Mouse (Mus musculus): ENCODE measurements around the gene Selenof. TPM values are rescaled to one million over a fixed set of nuclear protein-coding genes. Genes with fewer than 3 reads are reported as not detected.
A peak's percentile ranks its signal among the peaks of the same experiment; 100 is the strongest.

Gene Selenof
- total and polyA plus RNA-seq, 3 experiments, result 19.9 to 662 (median 314) TPM

DNA sequence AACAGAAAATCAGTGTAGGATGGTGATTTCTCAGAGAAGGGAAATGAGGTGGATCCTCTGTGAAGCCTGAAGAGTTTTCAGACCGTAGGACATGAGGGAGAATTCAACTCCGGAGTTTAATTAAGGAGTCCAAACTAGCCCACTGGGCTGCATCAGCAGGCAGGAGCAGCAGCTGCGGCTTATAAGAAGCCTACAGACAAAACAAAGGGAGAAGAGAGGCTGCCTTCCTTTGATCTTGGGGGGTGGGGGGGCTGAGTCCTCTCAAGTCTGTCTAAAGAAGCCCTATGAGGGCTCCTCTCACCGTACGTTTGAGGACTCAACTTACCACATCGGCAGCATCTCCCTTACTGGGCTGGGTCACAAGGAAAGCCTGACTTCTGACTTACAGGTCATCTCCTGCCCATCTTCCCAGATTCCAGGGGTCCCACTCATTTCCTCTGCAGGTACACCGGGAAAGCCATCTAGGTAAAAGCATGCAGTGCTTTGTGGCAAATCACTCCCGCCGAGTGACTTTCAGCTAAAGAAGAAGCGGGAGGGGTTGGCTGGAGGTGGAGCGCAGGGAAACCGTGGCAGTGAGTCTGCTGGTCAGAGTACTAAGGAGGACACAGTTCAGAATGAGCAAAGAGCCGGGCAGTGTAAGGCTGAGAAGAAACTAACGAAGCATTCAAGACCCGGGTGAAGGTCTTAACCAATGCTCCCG lies 13.3 kb upstream of the Selenof start:
- TF ChIP-seq POLR2AphosphoS5 (IDR thresholded peaks at IDR 0.05; ENCODE audit: insufficient replicate concordance, low read depth, low read length) (no peak), TAL1 (conservative IDR thresholded peaks at IDR 0.05; ENCODE audit: low read depth, low read length) (no peak), GATA2 (IDR thresholded peaks at IDR 0.05; ENCODE audit: borderline replicate concordance, low read depth, low read length) (no peak), GATA1 (IDR thresholded peaks at IDR 0.05; ENCODE audit: borderline replicate concordance, low read length) (no peak), CTCF (IDR thresholded peaks at IDR 0.05; ENCODE audit: low read depth, low read length) (no peak)
- DNase-seq (ENCODE audit: low spot score) (no peak), ATAC-seq (ENCODE audit: extremely low read depth, insufficient number of reproducible peaks, low FRiP score, poor library complexity, severe bottlenecking) (no peak)
- Histone ChIP-seq H3K36me3 (replicated peaks) (peaks cover 32% of the 10 kb centered on the region), H3K4me1 (ENCODE audit: insufficient read depth, low read depth, low read length) (peaks cover 53% of the 10 kb centered on the region), H3K27me3 (ENCODE audit: insufficient read depth, low read length) (no peaks in the 10 kb centered on the region), H3K9me3 (replicated peaks) (no peaks in the 10 kb centered on the region), H3K4me3 (ENCODE audit: low read depth, low read length) (no peak overlapping the region)

DNA sequence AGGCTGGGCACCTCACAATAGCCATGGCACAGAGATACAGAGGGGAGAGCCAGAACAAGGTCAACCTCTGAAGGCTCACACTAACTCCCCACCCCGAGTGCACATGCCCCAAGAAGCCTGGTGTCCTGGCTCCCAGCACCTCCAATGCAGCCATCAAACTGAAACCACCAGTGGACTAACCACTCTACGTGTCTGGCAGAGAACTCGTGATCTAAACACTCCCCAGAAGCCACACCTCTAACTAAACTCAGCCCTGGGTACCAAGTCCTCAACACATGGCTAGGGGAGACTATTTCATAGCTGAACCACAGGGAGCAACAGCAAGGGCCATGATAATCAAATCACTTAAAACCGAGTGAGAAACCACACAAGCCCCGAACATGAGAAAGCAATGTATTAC lies 11.8 kb upstream of the Selenof start:
- DNase-seq (ENCODE audit: low spot score) (no peak), ATAC-seq (ENCODE audit: extremely low read depth, insufficient number of reproducible peaks, low FRiP score, poor library complexity, severe bottlenecking) (peak; percentile 42; the same call in 1 of the 2 replicates)
- peak overlapping the region; percentile 11; the same call in 1 of the 2 replicates for H3K4me3 ChIP-seq (ENCODE audit: low read depth, low read length)
- H3K4me1 ChIP-seq (ENCODE audit: insufficient read depth, low read depth, low read length), result peaks cover 49% of the 10 kb centered on the region
- no peaks in the 10 kb centered on the region for H3K9me3 ChIP-seq (replicated peaks)
- TF ChIP-seq POLR2AphosphoS5 (IDR thresholded peaks at IDR 0.05; ENCODE audit: insufficient replicate concordance, low read depth, low read length), result no peak
- peaks cover 38% of the 10 kb centered on the region for H3K36me3 ChIP-seq (replicated peaks)
- no peaks in the 10 kb centered on the region for H3K27me3 ChIP-seq (ENCODE audit: insufficient read depth, low read length)

DNA sequence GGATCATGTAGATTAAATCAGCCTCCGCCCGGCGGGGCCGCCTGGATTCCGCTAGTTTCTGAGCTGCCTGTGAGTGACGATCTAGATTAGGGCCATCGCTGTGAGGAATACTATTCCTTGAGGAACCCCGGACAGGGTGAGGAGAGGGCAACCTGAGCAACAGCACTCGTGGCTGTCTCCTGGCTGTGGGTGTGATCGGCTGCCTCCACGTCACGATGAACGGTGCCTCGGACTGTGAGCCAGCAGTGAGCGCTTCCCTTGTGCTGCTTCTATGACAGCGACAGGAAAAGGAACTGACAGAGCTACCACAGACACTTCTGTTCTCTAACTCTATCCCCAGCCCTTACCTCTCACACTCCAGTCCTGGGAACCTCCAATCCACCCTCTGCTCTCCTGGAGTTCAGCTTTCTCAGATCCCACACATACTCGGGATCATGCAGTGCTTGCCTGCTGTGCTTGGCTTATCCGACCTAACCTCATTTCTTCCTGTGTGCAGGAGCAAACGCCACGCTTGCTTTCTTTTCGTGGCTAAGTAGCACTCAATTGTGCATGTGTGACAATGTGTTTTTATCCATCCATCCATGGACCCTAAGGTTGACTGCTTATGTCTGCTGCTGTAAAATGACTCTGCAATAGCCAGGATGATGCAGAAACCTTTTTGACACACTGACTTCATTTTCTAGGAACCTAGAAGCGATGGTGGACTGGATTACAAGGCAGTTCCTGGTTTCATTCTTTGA lies 8.4 kb upstream of the Selenof start:
- Histone ChIP-seq H3K4me1 (ENCODE audit: insufficient read depth, low read depth, low read length) (peaks cover 50% of the 10 kb centered on the region), H3K4me3 (ENCODE audit: low read depth, low read length) (no peak overlapping the region), H3K36me3 (replicated peaks) (peaks cover 41% of the 10 kb centered on the region), H3K27me3 (ENCODE audit: insufficient read depth, low read length) (no peaks in the 10 kb centered on the region), H3K9me3 (replicated peaks) (no peaks in the 10 kb centered on the region)
- DNase-seq (ENCODE audit: low spot score) (no peak), ATAC-seq (ENCODE audit: extremely low read depth, insufficient number of reproducible peaks, low FRiP score, poor library complexity, severe bottlenecking) (no peak)
- TF ChIP-seq POLR2AphosphoS5 (IDR thresholded peaks at IDR 0.05; ENCODE audit: insufficient replicate concordance, low read depth, low read length) (no peak), GATA1 (IDR thresholded peaks at IDR 0.05; ENCODE audit: borderline replicate concordance, low read length) (no peak), TAL1 (conservative IDR thresholded peaks at IDR 0.05; ENCODE audit: low read depth, low read length) (no peak), GATA2 (IDR thresholded peaks at IDR 0.05; ENCODE audit: borderline replicate concordance, low read depth, low read length) (no peak), CTCF (IDR thresholded peaks at IDR 0.05; ENCODE audit: low read depth, low read length) (no peak)

DNA sequence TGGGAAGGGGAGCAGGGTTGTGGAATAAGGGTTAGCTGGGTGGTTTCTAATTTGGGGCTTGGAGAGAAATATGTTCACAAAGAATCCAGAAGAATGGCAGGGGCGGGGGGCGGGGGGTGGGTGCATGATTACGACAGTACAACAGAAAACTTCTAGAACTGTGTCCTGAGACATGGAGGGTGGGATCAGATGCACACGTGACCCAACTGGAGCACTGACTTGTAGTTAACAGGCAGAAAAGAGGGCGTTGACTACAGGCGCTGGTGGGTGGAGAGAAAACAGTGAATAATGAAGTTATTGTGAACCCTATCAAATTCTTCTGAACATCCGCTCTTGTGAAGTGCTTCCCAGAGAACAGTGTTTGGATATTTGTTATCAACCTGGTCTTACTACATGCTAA lies 6.2 kb upstream of the Selenof start:
- TF ChIP-seq GATA2 (IDR thresholded peaks at IDR 0.05; ENCODE audit: borderline replicate concordance, low read depth, low read length), result no peak
- TF ChIP-seq CTCF (IDR thresholded peaks at IDR 0.05; ENCODE audit: low read depth, low read length), result no peak
- TF ChIP-seq GATA1 (IDR thresholded peaks at IDR 0.05; ENCODE audit: borderline replicate concordance, low read length), result no peak
- TF ChIP-seq TAL1 (conservative IDR thresholded peaks at IDR 0.05; ENCODE audit: low read depth, low read length), result no peak
- TF ChIP-seq POLR2AphosphoS5 (IDR thresholded peaks at IDR 0.05; ENCODE audit: insufficient replicate concordance, low read depth, low read length), result no peak
- H3K4me1 ChIP-seq (ENCODE audit: insufficient read depth, low read depth, low read length), result peaks cover 55% of the 10 kb centered on the region

DNA sequence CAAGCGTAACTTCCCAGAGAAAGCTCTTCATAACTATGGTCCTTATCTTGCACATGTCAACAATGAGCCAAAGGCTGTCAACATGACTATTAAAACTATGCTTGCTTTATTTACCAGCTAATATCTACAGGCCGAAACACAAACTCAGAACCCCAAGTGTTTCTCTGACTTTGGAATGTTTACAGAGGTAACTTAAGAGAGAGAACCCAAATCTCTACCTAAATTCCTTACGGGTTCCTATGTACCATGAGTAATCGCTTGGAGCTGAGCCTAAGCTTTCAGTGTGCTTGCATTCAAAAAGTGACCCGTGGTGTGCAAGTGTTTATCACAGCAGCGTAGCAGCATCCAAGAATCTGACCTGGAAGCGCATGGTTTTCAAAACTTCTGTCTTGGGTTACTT lies 4.9 kb upstream of the Selenof start:
- Histone ChIP-seq H3K4me3 (ENCODE audit: low read depth, low read length) (no peak overlapping the region), H3K4me1 (ENCODE audit: insufficient read depth, low read depth, low read length) (peaks cover 51% of the 10 kb centered on the region), H3K36me3 (replicated peaks) (peaks cover 27% of the 10 kb centered on the region), H3K9me3 (replicated peaks) (no peaks in the 10 kb centered on the region), H3K27me3 (ENCODE audit: insufficient read depth, low read length) (no peaks in the 10 kb centered on the region)
- TF ChIP-seq GATA1 (IDR thresholded peaks at IDR 0.05; ENCODE audit: borderline replicate concordance, low read length), result no peak
- TF ChIP-seq GATA2 (IDR thresholded peaks at IDR 0.05; ENCODE audit: borderline replicate concordance, low read depth, low read length), result no peak
- TF ChIP-seq TAL1 (conservative IDR thresholded peaks at IDR 0.05; ENCODE audit: low read depth, low read length), result no peak
- TF ChIP-seq POLR2AphosphoS5 (IDR thresholded peaks at IDR 0.05; ENCODE audit: insufficient replicate concordance, low read depth, low read length), result no peak
- no peak for TF ChIP-seq CTCF (IDR thresholded peaks at IDR 0.05; ENCODE audit: low read depth, low read length)
- ATAC-seq (ENCODE audit: extremely low read depth, insufficient number of reproducible peaks, low FRiP score, poor library complexity, severe bottlenecking), result no peak
- no peak for DNase-seq (ENCODE audit: low spot score)

More for the DNA sequence above, 6.2 kb upstream of the Selenof start:
- Histone ChIP-seq H3K4me3 (ENCODE audit: low read depth, low read length) (no peak overlapping the region), H3K27me3 (ENCODE audit: insufficient read depth, low read length) (no peaks in the 10 kb centered on the region), H3K9me3 (replicated peaks) (no peaks in the 10 kb centered on the region), H3K36me3 (replicated peaks) (peaks cover 34% of the 10 kb centered on the region)
- no peak for DNase-seq (ENCODE audit: low spot score)
- ATAC-seq (ENCODE audit: extremely low read depth, insufficient number of reproducible peaks, low FRiP score, poor library complexity, severe bottlenecking), result no peak

DNA sequence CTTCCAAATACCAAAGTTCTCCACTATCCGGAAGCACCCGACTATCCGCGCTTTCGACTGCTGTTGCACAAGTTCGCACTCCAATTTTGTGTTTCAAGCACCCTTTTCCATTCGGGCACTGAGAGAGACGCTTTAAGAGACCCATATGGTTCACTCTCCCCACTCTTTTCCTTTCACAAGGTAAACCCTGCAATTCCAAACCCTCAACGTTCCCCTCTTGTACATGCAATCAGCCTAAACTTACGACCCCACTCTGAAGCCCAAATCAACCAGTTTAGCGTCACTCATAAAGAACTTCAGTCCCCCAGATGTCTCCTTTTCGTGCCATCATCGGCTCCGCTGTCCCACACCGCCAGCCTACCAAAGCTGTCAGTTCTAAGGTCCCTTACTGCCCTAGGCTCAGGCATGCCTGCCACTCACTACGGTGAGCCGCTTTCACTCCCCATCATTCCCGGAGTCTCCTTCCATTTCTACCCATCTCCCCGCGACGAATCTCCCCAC lies 1.2 kb upstream of the Selenof start:
- ATAC-seq (ENCODE audit: extremely low read depth, insufficient number of reproducible peaks, low FRiP score, poor library complexity, severe bottlenecking), result no peak
- DNase-seq (ENCODE audit: low spot score), result no peak
- peak overlapping the region; percentile 95 for H3K4me3 ChIP-seq (ENCODE audit: low read depth, low read length)
- H3K4me1 ChIP-seq (ENCODE audit: insufficient read depth, low read depth, low read length), result peaks cover 49% of the 10 kb centered on the region
- TF ChIP-seq GATA2 (IDR thresholded peaks at IDR 0.05; ENCODE audit: borderline replicate concordance, low read depth, low read length), result no peak
- no peak for TF ChIP-seq GATA1 (IDR thresholded peaks at IDR 0.05; ENCODE audit: borderline replicate concordance, low read length)
- TF ChIP-seq POLR2AphosphoS5 (IDR thresholded peaks at IDR 0.05; ENCODE audit: insufficient replicate concordance, low read depth, low read length), result no peak
- no peak for TF ChIP-seq CTCF (IDR thresholded peaks at IDR 0.05; ENCODE audit: low read depth, low read length)
- TF ChIP-seq TAL1 (conservative IDR thresholded peaks at IDR 0.05; ENCODE audit: low read depth, low read length), result no peak
- H3K27me3 ChIP-seq (ENCODE audit: insufficient read depth, low read length), result no peaks in the 10 kb centered on the region
- H3K36me3 ChIP-seq (replicated peaks), result peaks cover 26% of the 10 kb centered on the region
- no peaks in the 10 kb centered on the region for H3K9me3 ChIP-seq (replicated peaks)
